Mouse (Mus musculus): ENCODE data around the gene Skp1a.

DNA sequence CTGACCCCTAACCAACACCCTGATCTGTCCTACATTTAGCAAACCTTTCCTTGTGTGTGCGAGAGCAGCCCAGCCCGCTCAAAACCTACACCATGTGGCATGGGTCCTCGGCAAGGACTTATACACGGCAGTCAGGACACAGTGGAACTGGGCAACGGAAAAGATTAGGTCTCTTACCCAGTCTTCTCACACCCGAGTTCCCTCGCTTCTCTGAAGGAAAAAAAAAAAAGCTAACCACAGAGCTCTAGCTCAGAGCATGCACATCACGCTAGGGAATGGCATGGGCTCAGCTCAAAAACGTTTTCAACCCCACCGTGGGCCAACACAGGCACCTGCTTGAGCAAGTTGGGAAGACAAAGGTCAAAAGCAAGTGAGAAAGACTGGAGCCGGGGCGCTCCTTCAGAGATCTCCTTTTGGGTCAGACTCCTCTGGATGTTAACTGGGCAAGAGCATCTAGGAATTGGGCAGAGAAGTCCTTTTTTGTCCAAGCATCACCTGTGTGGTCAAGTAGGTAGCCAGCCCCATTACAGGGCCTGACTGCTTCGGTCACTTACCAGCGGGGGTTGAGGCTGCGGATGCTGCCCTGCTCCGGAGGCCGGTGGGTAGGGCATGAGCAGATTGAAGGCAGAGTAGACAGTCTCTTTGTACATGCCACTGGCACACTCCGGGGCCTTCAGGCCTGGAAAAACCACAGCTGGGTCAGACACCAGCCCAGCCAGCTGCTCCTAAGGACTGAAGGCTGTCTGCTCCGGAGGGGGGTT, 50.0 kb downstream of the Skp1a start:
- TF ChIP-seq HCFC1 (IDR thresholded peaks at IDR 0.05; ENCODE audit: borderline replicate concordance, insufficient read depth, low read length) (no peak), CHD2 (IDR thresholded peaks at IDR 0.05; ENCODE audit: low read depth, low read length) (no peak), ZC3H11A (IDR thresholded peaks at IDR 0.05; ENCODE audit: borderline replicate concordance, low read depth, low read length) (no peak)
